Mouse (Mus musculus): ENCODE data around the gene Spc24. TPM values are rescaled to one million over a fixed set of nuclear protein-coding genes. Genes with fewer than 3 reads are reported as not detected.

Spc24 gene
- polyA plus RNA-seq, 1 experiment = 2.7 TPM

- no peak for DNase-seq (ENCODE audit: low read depth)
Measured at GRCm38 (mm10) chr9:21749382-21750118, 10.6 kb downstream of the Spc24 start.

DNA sequence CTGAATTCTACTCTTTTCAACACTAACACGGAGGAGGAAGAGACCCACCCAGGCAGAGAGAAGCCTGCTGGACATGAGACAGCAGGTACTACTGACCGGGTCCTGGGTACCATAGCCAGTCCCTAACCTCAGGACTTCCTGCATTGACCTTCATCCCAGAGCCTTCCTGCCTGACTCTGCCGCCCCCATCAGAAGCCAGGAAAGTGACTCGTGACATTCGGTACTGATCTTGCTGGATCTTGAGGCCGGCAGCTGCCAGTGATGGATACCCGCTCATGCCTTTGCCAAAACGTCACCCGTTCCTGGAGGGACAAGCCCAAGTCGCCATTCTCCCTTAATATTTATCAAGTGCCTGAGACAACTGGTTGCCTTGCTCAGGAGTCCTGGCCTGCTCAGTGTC lies 11.6 kb downstream of the Spc24 start:
- DNase-seq (ENCODE audit: low read depth) = no peak

- DNase-seq (ENCODE audit: low read depth) = no peak
Measured at GRCm38 (mm10) chr9:21748033-21748432, 12.1 kb downstream of the Spc24 start.

DNA sequence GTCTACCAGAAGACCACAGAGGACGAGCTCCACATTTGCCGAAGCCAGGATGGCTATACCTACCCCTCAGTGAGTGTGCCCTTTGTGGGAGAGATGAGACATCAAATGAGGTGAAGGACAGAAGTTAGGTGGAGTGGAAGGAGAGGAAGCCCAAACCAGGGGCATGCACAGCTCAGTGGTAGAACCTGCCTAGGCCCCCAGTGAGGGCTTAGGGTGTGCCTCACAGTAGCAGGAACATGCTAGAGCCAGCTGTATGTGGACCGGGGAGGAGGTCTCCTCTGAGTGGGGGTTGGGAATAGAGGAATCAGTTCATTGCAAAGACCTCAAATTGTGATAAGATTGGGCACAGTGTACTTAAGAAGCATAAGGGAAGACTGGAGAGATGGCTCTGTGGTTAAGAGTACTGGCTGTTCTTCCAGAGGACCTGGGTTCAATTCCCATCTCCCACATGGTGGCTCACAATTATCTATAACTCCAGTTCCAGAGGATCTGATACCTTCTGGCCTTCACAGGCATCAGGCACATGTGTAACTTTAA lies 12.8 kb downstream of the Spc24 start:
- DNase-seq (ENCODE audit: low read depth) = no peak

- DNase-seq (ENCODE audit: low read depth) = no peak
Measured at GRCm38 (mm10) chr9:21741514-21741913, 18.6 kb downstream of the Spc24 start.

DNA sequence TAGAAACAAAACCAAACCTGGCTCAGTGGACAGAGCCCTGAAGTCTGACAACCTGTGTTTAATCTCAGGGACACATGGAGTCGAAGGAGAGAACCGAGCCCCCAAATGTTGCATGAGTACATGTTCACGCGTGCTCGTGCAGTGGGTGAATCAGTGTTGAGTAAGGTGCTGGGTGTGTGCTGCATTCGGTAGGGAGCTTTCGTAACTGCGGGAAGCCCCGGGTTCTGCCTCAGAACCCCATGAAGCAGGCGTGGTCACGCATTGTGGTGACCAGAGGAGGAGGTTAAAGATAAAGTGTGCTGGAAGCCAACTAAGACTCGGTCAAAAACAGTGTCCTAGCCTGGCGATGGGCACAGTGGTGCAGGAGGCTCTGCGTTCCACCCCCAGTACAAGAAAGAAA lies 19.7 kb downstream of the Spc24 start:
- DNase-seq (ENCODE audit: low read depth) = no peak

DNA sequence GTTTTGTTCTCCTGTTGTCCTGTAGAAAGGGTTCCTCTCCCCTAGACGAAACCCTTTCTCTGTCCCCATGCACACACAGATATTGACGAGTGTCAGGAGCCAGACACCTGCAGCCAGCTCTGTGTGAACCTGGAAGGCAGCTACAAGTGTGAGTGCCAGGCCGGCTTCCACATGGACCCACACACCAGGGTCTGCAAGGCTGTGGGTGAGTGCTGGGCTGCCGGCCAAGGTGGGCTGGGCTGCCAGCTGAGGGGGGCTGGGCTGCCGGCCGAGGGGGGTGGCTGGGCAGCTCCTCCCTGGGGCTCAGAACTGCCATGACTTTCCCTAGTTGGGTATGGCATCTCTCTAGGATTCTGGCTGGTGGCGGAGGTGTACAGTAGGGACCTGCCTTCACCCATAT lies 21.3 kb downstream of the Spc24 start:
- no peak for DNase-seq (ENCODE audit: low read depth)

- no peak for DNase-seq (ENCODE audit: low read depth)
Measured at GRCm38 (mm10) chr9:21737188-21737587, 22.9 kb downstream of the Spc24 start.

DNA sequence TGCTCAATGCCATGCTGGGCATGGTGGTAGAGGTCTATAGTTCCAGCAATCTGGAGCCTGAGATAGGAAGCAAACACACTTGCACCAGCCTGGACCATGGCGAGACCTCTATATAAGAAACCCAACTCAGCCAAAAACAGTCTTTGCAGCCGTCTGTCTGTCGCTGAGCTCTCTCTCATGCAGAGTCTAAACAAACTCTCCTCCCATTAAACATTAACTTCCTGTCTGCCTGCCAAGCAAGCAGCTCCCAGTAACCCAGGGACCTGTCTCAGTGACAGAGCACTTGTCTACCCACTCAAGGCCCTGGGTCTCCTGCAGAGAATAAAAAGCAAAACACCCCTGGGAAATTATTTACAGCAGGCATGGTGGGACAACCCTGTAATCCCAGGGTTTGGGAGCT lies 23.5 kb downstream of the Spc24 start:
- DNase-seq (ENCODE audit: low read depth) = no peak

DNA sequence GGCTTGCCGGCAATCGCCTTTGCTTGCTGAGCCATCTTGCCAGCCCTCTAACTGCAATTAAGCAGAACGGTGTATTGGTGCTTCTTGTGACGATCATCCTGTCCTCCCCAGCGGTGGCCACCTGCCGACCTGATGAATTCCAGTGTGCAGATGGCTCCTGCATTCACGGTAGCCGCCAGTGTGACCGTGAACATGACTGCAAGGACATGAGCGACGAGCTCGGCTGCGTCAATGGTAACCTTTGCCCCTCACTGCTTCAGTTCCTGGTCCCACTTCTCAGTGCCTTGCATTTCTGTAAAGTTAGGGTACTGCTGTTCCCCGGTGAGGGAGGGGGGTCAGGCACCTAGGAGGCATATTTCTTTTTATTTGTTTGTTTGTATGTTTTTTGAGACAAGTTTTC lies 25.0 kb downstream of the Spc24 start:
- DNase-seq (ENCODE audit: low read depth) = no peak

DNA sequence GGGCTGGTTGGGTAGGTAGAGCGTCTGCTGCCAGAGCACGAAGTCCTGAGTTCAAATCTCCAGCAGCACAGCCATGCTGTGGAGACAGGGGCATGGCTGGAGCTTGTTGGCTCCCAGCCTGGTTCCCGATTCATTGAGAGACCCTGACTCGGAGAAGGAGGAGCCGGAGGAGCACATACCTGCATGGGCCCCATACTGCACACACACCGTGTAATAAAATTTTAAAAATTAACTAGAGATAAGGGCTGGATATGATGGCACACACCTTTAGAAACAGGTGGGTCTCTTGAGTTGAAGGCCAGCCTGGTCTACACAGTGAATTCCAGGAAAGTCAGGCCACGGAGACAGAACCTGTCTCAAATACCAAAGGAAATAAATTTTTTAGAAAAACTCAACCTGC lies 26.1 kb downstream of the Spc24 start:
- no peak for DNase-seq (ENCODE audit: low read depth)

DNA sequence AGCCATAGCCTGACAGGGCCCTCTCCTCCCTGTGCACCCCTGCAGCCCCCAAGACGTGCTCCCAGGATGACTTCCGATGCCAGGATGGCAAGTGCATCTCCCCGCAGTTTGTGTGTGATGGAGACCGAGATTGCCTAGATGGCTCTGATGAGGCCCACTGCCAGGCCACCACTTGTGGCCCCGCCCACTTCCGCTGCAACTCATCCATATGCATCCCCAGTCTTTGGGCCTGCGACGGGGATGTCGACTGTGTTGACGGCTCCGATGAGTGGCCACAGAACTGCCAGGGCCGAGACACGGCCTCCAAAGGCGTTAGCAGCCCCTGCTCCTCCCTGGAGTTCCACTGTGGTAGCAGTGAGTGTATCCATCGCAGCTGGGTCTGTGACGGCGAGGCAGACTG lies 26.7 kb downstream of the Spc24 start:
- DNase-seq (ENCODE audit: low read depth) = no peak

DNA sequence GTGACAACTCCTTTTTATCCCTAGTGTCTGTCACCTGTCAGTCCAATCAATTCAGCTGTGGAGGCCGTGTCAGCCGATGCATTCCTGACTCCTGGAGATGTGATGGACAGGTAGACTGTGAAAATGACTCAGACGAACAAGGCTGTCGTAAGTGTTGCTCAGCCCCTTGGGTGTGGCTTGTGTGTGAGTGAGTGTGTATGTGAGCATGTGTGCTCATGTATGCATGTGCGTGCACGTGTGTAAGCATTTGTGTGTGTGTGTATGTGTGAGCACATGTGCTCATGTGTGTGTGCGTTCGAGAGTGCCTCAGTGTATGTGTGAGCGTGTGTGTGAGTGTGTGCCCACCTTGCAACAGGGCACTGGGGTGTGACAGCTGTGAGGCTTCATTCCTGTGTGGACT lies 27.8 kb downstream of the Spc24 start:
- no peak for DNase-seq (ENCODE audit: low read depth)

DNA sequence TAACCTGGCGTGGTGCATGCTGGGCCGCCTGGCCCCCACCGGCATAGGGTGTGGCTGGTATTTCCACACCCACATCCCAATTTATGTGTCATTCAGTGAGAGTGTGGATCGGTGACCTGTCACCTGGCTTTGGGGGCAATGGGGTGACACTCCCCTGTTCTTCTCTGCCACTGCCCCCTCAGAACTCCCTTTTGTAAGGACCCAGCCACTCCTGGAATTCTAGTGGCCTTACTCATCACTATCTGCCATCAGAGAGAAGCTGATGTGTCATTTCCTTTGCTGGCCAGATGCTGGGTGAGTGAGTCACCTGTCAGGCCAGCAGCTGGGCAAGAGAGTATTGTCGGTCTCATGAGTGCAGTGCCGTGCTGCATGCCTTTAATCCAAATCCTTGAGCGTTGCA lies 30.8 kb downstream of the Spc24 start:
- no peak for DNase-seq (ENCODE audit: low read depth)

- no peak for DNase-seq (ENCODE audit: low read depth)
Measured at GRCm38 (mm10) chr9:21728261-21728832, 31.8 kb downstream of the Spc24 start.

DNA sequence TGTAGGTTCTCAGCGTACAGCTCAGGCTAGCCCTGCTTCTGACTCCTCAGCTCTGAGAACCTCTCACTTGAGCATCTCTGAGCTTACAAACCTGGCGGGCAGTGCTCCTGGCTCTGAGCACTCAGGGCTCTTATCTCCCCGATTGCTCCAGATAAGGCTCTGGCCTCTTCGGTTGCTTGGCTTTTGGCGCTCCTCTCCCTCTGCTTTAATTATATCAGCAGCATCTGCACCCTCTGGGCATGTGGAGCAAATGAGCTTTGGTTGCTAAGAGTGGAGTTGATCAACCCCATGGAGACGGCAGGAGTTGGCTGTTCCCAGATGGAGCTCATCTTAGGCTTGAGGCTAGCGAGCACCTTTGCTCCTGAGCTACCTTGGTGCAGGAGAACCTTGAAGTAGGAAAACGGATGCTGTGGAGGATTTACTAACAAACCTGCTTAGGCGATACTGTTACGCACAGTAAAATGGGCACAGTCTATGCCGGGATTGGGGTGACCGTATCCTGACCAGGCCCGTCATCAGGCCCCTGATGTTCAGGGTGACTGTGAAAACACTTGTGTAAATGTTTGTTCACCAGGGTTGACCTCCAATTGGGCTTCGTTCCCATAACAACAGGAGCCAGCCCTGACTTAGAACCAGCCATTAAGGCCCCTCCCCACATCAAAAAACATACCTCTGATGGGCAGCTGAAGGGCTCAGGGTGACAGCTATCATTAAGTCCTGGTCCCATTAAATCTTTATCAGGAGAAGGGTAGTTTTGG lies 33.7 kb downstream of the Spc24 start:
- DNase-seq (ENCODE audit: low read depth) = no peak

DNA sequence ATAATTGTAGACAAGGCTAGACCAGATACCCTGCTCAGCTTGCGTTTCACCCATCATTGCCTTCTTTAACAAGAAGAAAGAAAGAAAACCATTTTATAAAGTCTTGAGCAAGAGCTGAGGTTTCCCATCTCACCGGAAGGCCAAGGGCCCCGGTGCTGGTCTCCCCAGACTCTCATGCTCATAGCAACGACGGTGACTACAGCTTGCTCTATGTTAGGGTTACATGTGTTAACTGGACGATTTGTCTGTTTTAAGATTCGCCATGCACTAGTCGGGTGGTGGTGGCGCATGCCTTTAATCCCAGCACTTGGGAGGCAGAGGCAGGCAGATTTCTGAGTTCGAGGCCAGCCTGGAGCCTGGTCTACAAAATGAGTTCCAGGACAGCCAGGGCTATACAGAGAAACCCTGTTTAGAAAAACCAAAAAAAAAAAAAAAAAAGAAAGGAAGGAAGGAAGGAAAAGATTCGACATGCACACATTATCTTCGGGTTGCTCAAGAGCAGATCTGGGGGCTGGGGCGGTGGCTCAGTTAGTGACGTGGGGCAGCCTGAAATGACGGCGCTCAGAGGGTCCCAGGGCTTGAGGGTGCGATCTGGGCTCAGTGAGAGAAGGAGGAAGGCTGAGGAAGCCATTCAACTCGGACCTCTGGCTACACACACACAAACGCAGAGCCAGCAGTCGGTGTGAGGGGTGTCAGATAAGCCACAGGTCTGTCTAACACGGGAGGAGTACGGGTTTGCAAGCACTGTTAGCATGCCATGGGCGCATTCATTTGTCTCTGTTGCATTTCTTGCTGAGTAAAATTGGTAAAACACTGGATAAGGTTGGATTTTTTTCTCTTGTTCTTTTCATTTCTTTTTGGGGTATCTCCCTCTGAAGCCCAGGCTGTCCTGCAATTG lies 34.6 kb downstream of the Spc24 start:
- no peak for DNase-seq (ENCODE audit: low read depth)

GRCm38 (mm10) chr9:21724147-21724536 lies 36.0 kb downstream of the Spc24 start:
- no peak for DNase-seq (ENCODE audit: low read depth)

- DNase-seq (ENCODE audit: low read depth) = peak; percentile 79
Measured at GRCm38 (mm10) chr9:21723377-21724146, 36.5 kb downstream of the Spc24 start, which contains the start of gene Ldlr. Gene Ldlr (plus strand): TSS chr9:21723483.

- DNase-seq (ENCODE audit: low read depth) = no peak
Measured at GRCm38 (mm10) chr9:21721036-21721435, 39.1 kb downstream of the Spc24 start.

DNA sequence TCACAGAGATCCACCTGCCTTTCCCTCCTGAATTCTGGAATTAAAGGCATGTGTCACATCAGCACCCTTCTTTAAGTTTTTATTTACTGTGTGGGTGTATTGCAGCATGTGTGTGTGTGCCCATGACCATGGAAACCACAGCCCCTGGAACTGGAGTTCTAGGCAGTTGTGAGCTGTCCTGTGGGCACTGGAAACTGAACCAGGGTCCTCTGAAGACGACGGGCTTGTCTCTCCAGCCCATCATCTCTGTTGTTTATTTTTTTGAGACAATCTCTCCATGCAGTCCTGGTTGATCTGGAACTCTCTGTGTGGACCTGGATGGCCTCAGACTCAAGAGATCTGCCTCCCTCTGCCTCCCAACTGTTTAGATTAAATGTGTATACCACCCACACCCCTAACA lies 43.1 kb downstream of the Spc24 start:
- no peak for DNase-seq (ENCODE audit: low read depth)

Measured in gonadal fat pad, adult 2 months (tissue).